Mouse (Mus musculus) embryonic facial prominence, embryonic 15.5 days (tissue): ENCODE data around the gene Hacd3. TPM values are rescaled to one million over a fixed set of nuclear protein-coding genes. Genes with fewer than 3 reads are reported as not detected.

Source experiments
- ATAC-seq: fragments of 200-750 bp; cut with Nextera tagmentation; 2 replicates; pipeline ENCODE4 v1.8.0; 2017; ENCODE audit warnings: low read depth, moderate TSS enrichment; ENCODE audit not compliant: insufficient number of reproducible peaks, low FRiP score, low TSS enrichment
- H3K27ac ChIP-seq: fragments of 300-500 bp; sonication (generic); replicated peaks from 2 replicates; pipeline ENCODE4 v1.5.1; 2015; ENCODE audit warnings: mild to moderate bottlenecking, inconsistent platforms
- H3K27me3 ChIP-seq: fragments of 300-500 bp; sonication (generic); 2 replicates; pipeline ENCODE4 v1.6.1; 2015; ENCODE audit warnings: inconsistent platforms
- H3K36me3 ChIP-seq: fragments of 300-500 bp; sonication (generic); 2 replicates; pipeline ENCODE4 v1.6.1; 2015; ENCODE audit warnings: mild to moderate bottlenecking, inconsistent platforms
- H3K4me1 ChIP-seq: fragments of 300-500 bp; sonication (generic); 2 replicates; pipeline ENCODE4 v1.6.1; 2015; ENCODE audit warnings: inconsistent platforms
- H3K4me2 ChIP-seq: fragments of 300-500 bp; sonication (generic); replicated peaks from 2 replicates; pipeline ENCODE4 v1.6.1; 2015; ENCODE audit warnings: mild to moderate bottlenecking, inconsistent platforms
- H3K4me3 ChIP-seq: fragments of 300-500 bp; sonication (generic); replicated peaks from 2 replicates; pipeline ENCODE4 v1.5.1; 2015; ENCODE audit warnings: mild to moderate bottlenecking, inconsistent platforms
- H3K9ac ChIP-seq: fragments of 300-500 bp; sonication (generic); 2 replicates; pipeline ENCODE4 v1.6.1; 2015; ENCODE audit warnings: inconsistent platforms
- H3K9me3 ChIP-seq: fragments of 300-500 bp; sonication (generic); replicated peaks from 2 replicates; pipeline ENCODE4 v1.6.1; 2016; ENCODE audit warnings: inconsistent platforms
- WGBS: fragments of 180-500 bp; shearing (Covaris S2); methylation state at CpG from one replicate; pipeline ENCODE4 v1.1.7; 2015; 5-methylcytosine and 5-hydroxymethylcytosine counted together
- polyA plus RNA-seq: library from polyadenylated mRNA; unstranded; fragments of >200 nt; fragmentation: Nextera tagmentation; extraction: Ambion mirVana; gene quantifications from 2 replicates; pipeline ENCODE4 v1.2.1, GENCODE M21; 2015

The Hacd3 gene
- 77.5 and 78.5 TPM in 2 replicates for polyA plus RNA-seq

DNA sequence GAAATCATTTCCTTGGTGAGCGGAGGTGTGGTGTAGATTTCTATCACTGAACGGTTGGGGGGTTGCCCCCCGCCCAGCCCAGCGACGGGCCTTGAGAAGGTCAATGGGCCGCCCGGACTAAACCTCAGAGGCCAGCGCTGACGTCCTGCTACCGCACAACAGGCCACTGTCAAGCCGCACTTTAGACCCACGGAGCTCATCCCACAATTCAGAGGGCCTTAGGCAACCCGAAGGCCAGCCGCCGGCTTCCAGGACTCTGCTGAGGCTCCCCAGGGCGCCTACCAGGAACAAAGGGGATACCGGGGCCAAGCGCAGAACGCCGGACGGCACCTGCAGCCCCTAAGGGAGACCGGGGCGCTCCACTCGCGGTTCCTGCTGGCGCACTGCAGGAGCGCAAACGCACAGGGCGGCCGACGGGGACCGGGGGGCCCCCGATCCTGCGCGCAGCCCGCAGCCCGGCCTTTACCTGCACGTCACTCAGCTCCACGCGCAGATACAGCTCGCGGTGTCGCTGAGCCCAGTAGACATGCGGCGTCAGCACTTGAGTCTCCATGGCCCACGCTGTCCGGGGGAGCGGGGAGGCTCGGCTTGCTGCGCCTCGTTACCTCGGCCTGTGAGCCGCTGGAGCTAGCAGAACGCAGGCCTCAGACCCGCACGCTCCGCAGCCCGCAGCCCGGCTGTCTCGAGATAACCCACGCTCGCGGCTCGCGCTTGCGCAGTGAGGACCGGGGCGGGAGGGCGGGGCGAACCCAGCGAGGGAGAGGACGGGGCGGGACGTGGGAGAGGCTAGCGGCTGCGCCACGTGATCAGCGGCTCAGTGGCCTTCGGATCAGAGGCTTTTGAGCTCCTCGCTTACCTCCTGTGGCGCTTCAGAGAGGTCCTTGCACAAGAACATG, at the start of gene Hacd3:
Hacd3 (minus strand) TSS at position 703 of the 896 bp plus-strand sequence.
- ATAC-seq, result peak; percentile 92
- H3K9me3 ChIP-seq, result no peaks in the 10 kb centered on the region
- peak within 1 kb of the TSS; percentile 86 for H3K9ac ChIP-seq
- H3K4me3 ChIP-seq, result peak within 1 kb of the TSS; percentile 99
- WGBS, result under 1% methylated on average over 72 of the region's 81 CpGs
- peaks cover 42% of the 10 kb centered on the region for H3K4me1 ChIP-seq
- no peaks in the 10 kb centered on the region for H3K36me3 ChIP-seq
- peak within 1 kb of the TSS; percentile 89 for H3K4me2 ChIP-seq
- no peaks in the 10 kb centered on the region for H3K27me3 ChIP-seq
- H3K27ac ChIP-seq, result peak within 1 kb of the TSS; percentile 84

DNA sequence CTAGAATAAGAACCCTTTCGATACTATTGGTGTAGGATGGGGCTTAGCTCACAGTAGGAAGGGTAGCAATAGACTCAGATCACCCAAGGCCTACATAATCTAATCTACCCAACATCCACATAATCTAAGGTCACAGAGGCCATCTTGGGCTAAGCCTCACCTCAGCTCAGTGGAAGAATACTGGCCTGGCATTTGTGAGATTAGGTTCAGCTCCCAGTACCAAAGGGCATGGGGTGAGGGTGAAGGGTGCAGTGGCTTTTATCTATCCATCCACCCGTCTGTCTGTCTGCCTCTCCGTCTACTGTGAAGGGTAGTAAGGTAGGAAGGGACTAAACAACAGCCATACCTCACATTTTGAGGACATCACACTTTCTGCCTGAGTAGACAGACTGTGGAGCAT, 49.1 kb upstream of the Hacd3 start:
- ATAC-seq, result no peak
- 90% methylated on average over 3 of the region's 3 CpGs for WGBS
- H3K27me3 ChIP-seq, result no peaks in the 10 kb centered on the region
- no peaks in the 10 kb centered on the region for H3K4me1 ChIP-seq
- no peaks in the 10 kb centered on the region for H3K9me3 ChIP-seq
- H3K9ac ChIP-seq, result no peak overlapping the region
- H3K36me3 ChIP-seq, result peaks cover 71% of the 10 kb centered on the region
- no peak overlapping the region for H3K27ac ChIP-seq
- no peak overlapping the region for H3K4me2 ChIP-seq
- no peak overlapping the region for H3K4me3 ChIP-seq

DNA sequence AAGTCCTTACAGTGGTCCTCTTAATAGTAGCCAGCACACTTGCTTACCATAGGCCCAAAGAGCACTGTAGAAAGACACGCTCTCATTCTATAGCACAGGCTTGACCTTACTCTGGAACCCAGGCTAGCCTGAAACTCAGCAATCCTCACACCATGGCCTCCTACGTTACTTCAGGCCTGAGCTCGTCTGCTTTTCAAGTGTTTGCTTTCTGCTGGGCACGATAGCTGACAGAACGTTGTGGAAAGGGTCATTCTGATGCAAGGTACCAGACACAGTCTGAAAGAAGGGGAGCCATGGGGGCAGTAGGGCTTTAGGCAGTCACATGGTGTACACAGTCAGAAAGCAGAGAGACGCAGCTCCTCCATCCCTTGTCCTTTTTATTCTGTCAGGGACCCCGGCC, 42.8 kb upstream of the Hacd3 start:
- 96% methylated on average over 7 of the region's 7 CpGs for WGBS
- Histone ChIP-seq H3K9ac (no peak overlapping the region), H3K4me2 (no peak overlapping the region), H3K4me3 (no peak overlapping the region), H3K27me3 (no peaks in the 10 kb centered on the region), H3K36me3 (peaks cover 75% of the 10 kb centered on the region), H3K9me3 (no peaks in the 10 kb centered on the region), H3K27ac (no peak overlapping the region), H3K4me1 (no peaks in the 10 kb centered on the region)
- no peak for ATAC-seq

DNA sequence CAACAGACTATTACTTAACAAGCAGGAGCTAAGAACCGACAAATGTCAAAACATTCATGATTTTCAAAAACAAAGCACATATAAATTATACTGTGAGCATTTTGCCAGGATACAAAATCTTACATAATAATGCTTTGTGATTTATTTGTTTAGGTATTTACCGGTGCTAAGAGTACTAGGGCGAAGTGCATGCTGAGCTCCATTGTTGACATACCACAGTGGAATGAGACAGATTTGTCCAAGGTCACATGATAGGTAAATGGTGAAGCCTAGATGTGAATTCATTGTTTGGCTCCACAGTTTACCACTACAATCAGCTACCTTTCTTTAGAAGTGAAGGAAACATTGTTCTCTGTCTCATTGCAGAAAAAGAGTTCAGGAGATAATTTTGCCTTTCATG, 29.5 kb upstream of the Hacd3 start:
- Histone ChIP-seq H3K4me2 (no peak overlapping the region), H3K4me3 (no peak overlapping the region), H3K4me1 (no peaks in the 10 kb centered on the region), H3K9me3 (no peaks in the 10 kb centered on the region), H3K27me3 (no peaks in the 10 kb centered on the region), H3K9ac (no peak overlapping the region), H3K27ac (no peak overlapping the region), H3K36me3 (peaks cover 76% of the 10 kb centered on the region)
- WGBS, result 93% methylated on average over 3 of the region's 3 CpGs
- ATAC-seq, result no peak

DNA sequence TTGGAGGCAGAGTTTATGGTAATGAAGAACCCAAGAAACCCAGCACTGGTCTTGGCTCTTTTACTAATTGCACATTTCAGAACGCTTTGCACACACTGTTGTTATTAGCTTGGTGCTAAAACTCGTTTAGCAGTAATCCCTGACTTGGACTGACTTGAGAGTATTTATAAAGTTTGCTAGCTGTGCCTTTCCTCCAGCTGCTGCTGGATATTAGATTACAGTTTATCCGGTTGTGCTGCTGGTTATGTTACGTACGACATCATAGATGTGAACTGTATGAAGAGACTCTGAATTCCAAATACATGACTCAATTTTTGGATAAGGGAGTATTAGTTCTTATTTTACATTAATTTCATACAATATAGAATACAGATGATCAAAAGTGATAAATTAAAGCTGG, 27.9 kb upstream of the Hacd3 start:
- H3K27ac ChIP-seq, result no peak overlapping the region
- no peaks in the 10 kb centered on the region for H3K27me3 ChIP-seq
- ATAC-seq, result no peak
- H3K4me3 ChIP-seq, result no peak overlapping the region
- H3K9me3 ChIP-seq, result no peaks in the 10 kb centered on the region
- H3K36me3 ChIP-seq, result peaks cover 82% of the 10 kb centered on the region
- H3K9ac ChIP-seq, result no peak overlapping the region
- no peaks in the 10 kb centered on the region for H3K4me1 ChIP-seq
- WGBS, result 63% methylated on average over 5 of the region's 5 CpGs
- H3K4me2 ChIP-seq, result no peak overlapping the region

DNA sequence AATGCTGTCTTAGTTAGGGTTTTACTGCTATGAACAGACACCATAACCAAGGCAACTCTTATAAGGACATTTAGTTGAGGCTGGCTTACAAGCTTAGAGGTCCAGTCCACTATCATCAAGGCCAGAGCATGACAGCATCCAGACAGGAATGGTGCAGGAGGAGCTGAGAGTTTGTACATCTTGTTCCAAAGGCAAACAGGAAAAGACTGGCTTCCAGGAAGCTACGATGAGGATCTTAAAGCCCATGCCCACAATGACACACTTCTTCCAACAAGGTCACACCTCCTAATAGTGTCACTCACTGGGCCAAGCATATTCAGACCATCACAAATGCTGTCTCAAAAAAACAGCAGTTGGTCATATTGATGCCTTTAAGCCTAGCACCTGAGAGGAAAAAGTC, 25.5 kb upstream of the Hacd3 start:
- ATAC-seq, result no peak
- H3K9me3 ChIP-seq, result no peaks in the 10 kb centered on the region
- H3K27me3 ChIP-seq, result no peaks in the 10 kb centered on the region
- no peak overlapping the region for H3K27ac ChIP-seq
- WGBS, result 96% methylated on average over 1 of the region's 1 CpGs
- peaks cover 82% of the 10 kb centered on the region for H3K36me3 ChIP-seq
- no peak overlapping the region for H3K9ac ChIP-seq
- no peak overlapping the region for H3K4me2 ChIP-seq
- H3K4me1 ChIP-seq, result no peaks in the 10 kb centered on the region
- H3K4me3 ChIP-seq, result no peak overlapping the region

DNA sequence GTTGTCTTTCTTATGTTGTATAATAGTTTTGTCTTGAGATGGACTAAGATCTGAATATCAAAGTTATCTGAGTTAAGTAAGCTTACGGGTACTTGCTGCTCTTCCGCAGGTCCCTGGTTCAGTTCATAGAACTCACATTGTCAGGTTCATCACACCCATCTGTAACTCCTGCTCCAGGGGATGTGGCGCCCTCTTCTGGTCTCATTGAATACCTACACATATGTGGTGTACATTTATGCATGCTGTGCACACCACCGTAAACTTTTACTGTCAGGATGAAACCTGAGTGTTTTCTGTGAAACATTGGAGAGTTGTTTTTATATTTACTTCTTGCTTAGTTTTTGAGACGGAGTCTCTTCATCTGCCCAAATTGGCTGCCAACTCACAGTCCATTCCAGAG, 19.9 kb upstream of the Hacd3 start:
- no peak overlapping the region for H3K4me2 ChIP-seq
- H3K9ac ChIP-seq, result no peak overlapping the region
- no peak for ATAC-seq
- 97% methylated on average over 5 of the region's 5 CpGs for WGBS
- H3K27ac ChIP-seq, result no peak overlapping the region
- no peaks in the 10 kb centered on the region for H3K4me1 ChIP-seq
- no peak overlapping the region for H3K4me3 ChIP-seq
- H3K9me3 ChIP-seq, result no peaks in the 10 kb centered on the region
- H3K27me3 ChIP-seq, result no peaks in the 10 kb centered on the region
- H3K36me3 ChIP-seq, result peaks cover 71% of the 10 kb centered on the region

DNA sequence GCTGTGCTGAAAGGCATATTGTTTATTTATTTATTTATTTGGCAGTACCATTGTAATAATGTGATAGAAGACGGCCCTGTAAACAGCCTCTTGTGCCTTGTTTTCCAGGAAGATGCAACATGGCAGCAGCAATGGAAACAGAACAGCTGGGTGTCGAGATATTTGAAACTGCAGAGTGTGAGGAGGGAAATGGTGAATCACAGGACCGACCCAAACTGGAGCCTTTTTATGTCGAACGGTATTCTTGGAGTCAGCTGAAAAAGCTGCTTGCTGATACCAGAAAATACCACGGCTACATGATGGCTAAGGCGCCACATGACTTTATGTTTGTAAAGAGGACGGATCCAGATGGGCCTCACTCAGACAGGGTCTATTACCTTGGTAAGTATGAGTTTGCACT, 15.4 kb upstream of the Hacd3 start:
- peaks cover 42% of the 10 kb centered on the region for H3K36me3 ChIP-seq
- H3K27me3 ChIP-seq, result no peaks in the 10 kb centered on the region
- no peak for ATAC-seq
- WGBS, result 83% methylated on average over 8 of the region's 8 CpGs
- peak overlapping the region; percentile 44; the same call in 1 of the 2 replicates for H3K27ac ChIP-seq
- no peak overlapping the region for H3K4me2 ChIP-seq
- peaks cover 10% of the 10 kb centered on the region for H3K4me1 ChIP-seq
- no peak overlapping the region for H3K9ac ChIP-seq
- H3K9me3 ChIP-seq, result no peaks in the 10 kb centered on the region
- H3K4me3 ChIP-seq, result no peak overlapping the region

DNA sequence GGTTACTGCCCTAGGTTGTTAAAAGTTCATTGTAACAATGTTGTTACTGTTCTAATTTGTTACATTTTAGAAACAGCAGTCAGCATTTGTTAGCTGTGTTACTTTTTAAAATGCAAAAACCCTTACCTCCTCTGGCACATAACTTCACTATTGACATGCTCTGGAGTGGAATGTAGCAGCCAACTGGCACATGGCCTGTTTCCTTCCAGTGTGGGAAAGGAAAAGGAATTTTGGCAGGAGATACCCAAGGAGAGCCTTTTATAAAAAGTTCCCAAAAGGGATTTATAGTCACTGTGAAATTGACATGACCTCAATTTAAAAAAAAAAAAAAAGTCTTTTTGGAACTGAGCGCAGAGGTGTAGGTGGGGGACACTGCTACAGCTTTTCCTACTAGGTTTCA, 15.0 kb upstream of the Hacd3 start:
- WGBS, result 75% methylated on average over 1 of the region's 1 CpGs
- peaks cover 39% of the 10 kb centered on the region for H3K36me3 ChIP-seq
- ATAC-seq, result no peak

DNA sequence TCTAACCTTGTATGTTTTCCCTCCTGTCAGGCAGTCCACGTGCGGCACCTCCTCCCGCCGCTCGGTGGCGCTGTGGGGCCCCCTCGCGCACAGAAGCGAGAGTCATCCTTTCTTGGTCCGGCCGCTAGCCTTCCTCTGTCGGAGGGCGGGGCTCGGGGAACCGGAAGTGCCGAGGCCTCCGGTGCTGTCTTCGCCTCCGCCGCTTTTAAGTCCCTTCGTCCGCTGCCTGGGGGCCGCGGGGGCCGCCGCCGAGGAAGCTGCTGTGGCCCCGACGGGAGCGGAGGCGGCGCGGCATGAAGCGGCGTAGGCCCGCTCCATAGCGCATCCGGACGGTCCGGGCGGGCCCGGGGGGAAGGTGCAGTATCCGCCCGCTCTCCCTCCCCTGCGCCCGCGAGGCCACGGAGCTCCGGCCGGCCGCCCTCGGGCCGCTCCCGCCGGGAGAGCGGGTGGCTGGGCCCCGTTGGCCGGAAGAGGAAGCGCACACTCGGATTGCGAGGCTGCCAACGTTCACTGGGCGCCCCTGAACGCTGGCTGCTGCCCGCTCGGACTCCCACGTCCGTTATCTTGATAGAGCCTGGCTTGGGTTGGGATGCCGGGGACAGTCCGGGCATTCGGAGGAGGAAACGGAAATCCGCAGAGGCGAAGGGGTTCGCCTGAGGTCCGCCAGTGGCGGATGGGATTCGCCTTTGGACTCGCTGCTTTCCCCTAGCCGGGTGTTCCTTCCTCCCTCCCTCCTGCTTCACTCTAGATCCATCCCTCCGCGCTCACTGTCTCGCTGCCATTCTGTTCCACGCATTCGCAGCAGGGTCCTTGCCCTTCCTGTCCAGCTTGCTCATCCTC, 11.0 kb upstream of the Hacd3 start, which contains the start of gene Dpp8:
Dpp8 (plus strand) TSS at position 146 of the 840 bp plus-strand sequence.
- peak within 1 kb of the TSS; percentile 97 for H3K4me3 ChIP-seq
- ATAC-seq, result peak; percentile 92

More for the DNA sequence above, 15.0 kb upstream of the Hacd3 start:
- Histone ChIP-seq H3K27me3 (no peaks in the 10 kb centered on the region), H3K27ac (no peak overlapping the region), H3K4me2 (no peak overlapping the region), H3K4me3 (no peak overlapping the region), H3K9me3 (no peaks in the 10 kb centered on the region), H3K4me1 (peaks cover 11% of the 10 kb centered on the region), H3K9ac (no peak overlapping the region)

DNA sequence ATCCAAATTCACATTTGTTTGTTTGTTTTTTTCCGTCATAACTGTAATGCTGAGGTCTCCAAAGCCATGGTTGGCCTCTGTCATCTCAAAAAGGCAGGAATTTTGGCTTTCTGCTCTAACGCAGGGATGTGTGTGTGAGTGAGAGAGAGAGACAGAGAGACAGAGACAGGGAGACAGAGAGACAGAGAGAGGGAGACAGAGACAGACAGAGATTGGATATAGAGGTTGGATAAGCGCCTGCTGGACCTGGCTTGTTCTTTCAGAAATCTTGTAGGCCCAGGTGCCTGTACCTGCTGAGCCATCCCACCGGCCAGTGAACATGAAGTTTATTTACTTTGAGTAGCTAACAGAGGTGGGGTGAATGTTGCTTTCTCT, 10.4 kb upstream of the Hacd3 start:
- H3K4me2 ChIP-seq, result peak overlapping the region; percentile 83
- peaks cover 11% of the 10 kb centered on the region for H3K4me1 ChIP-seq
- H3K36me3 ChIP-seq, result peaks cover 4% of the 10 kb centered on the region; the same call in 1 of the 2 replicates
- no peak overlapping the region for H3K27ac ChIP-seq
- no peak for ATAC-seq
- no peaks in the 10 kb centered on the region for H3K27me3 ChIP-seq
- peak overlapping the region; percentile 97 for H3K4me3 ChIP-seq
- no peaks in the 10 kb centered on the region for H3K9me3 ChIP-seq
- no peak overlapping the region for H3K9ac ChIP-seq
- 32% methylated on average over 4 of the region's 4 CpGs for WGBS

More for the DNA sequence above, 11.0 kb upstream of the Hacd3 start, which contains the start of gene Dpp8:
- no peaks in the 10 kb centered on the region for H3K27me3 ChIP-seq
- H3K36me3 ChIP-seq, result peaks cover 9% of the 10 kb centered on the region; the same call in 1 of the 2 replicates
- H3K27ac ChIP-seq, result peak within 1 kb of the TSS; percentile 93
- under 1% methylated on average over 85 of the region's 85 CpGs for WGBS
- no peaks in the 10 kb centered on the region for H3K9me3 ChIP-seq
- peak within 1 kb of the TSS; percentile 99 for H3K9ac ChIP-seq
- H3K4me2 ChIP-seq, result peak within 1 kb of the TSS; percentile 83
- H3K4me1 ChIP-seq, result peaks cover 11% of the 10 kb centered on the region
